Mouse (Mus musculus) macrophage (primary cell): ENCODE measurements around the gene Aatf. TPM values are rescaled to one million over a fixed set of nuclear protein-coding genes. Genes with fewer than 3 reads are reported as not detected.

Experiments used
- H3K27ac ChIP-seq: fragments of 350-480 bp; formaldehyde crosslinking; 2 replicates; pipeline ENCODE4 v1.9.0; 2021
- H3K36me3 ChIP-seq: fragments of 350-480 bp; formaldehyde crosslinking; 2 replicates; pipeline ENCODE4 v1.9.0; 2021; ENCODE audit errors: inconsistent target
- H3K4me3 ChIP-seq: fragments of 350-480 bp; formaldehyde crosslinking; 2 replicates; pipeline ENCODE4 v1.9.0; 2021; ENCODE audit errors: inconsistent target
- H3K79me2 ChIP-seq: fragments of 350-480 bp; formaldehyde crosslinking; 2 replicates; pipeline ENCODE4 v1.9.0; 2021; ENCODE audit errors: inconsistent target
- WGBS: methylation state at CpG from one replicate; pipeline ENCODE4 v1.1.7; 2026; ENCODE audit warnings: inconsistent platforms; ENCODE audit not compliant: missing documents; 5-methylcytosine and 5-hydroxymethylcytosine counted together
- polyA plus RNA-seq: library from polyadenylated mRNA; stranded (reverse); fragments of 250-400 nt; gene quantifications from 3 replicates; pipeline ENCODE4 v1.2.4, GENCODE M21; 2018; ENCODE audit warnings: inconsistent platforms

Aatf gene
- polyA plus RNA-seq, 1 experiment from 2014 or later, result 42.5 TPM

DNA sequence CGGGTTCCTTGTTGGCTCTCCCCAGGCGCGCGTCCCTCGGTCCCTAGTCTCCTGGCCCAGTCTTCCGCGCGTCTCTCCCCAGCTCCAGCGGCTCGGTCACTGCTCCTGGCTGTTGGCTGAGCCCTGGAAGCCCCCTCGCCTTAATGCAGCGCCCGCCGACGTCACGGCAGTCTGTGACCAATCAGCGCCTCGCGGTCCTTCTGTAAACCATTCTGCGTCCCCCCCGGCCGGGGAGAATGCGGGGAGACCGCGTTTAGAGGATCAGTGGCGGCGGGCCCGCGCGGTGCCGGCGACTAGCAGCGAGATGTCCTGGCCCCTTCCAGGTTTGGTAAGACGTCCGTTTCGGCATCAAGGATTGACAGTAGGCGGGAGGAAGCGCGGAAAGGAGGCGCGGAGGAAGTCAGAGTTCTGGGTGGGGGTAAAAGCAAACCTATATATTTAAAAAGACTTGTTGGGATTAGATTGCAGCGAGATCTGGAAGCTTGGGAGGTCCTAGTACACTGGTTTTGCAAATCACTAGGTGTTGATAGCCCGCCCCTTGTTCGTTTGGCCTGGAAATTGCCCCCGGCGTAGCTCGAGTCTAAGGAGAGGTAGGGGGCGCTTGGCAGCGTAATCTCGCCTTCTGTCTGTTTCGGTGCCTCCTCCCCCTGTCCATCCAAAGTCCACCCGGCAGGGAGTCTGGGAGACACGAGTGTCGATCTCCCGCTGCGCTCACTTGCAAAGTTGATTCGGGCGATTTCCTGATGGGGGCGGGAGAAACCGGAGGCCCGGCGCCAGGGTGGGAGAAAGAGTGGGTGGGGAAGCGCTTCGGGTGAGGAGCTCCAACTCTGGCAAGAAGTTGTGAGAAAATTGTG, 12.3 kb upstream of the Aatf start, which contains the start of gene Lhx1:
TSS of gene Lhx1 (minus strand) at position 115 of the 854 bp plus-strand sequence.
- no peaks in the 10 kb centered on the region for H3K36me3 ChIP-seq
- no peaks in the 10 kb centered on the region for H3K79me2 ChIP-seq
- no peak within 1 kb of the TSS for H3K27ac ChIP-seq
- H3K4me3 ChIP-seq, result no peak within 1 kb of the TSS
- 3% methylated on average over 64 of the region's 64 CpGs for WGBS

GRCm38 (mm10) chr11:84524511-84525270, 11.4 kb upstream of the Aatf start:
- no peak overlapping the region for H3K27ac ChIP-seq
- no peaks in the 10 kb centered on the region for H3K36me3 ChIP-seq
- H3K79me2 ChIP-seq, result no peaks in the 10 kb centered on the region
- WGBS, result 6% methylated on average over 42 of the region's 48 CpGs
- H3K4me3 ChIP-seq, result no peak overlapping the region

- Histone ChIP-seq H3K27ac (no peak overlapping the region), H3K36me3 (no peaks in the 10 kb centered on the region), H3K4me3 (no peak overlapping the region), H3K79me2 (no peaks in the 10 kb centered on the region)
- 4% methylated on average over 35 of the region's 35 CpGs for WGBS
Measured at GRCm38 (mm10) chr11:84523841-84524510, 10.7 kb upstream of the Aatf start.

GRCm38 (mm10) chr11:84523321-84523831, 10.1 kb upstream of the Aatf start:
- H3K36me3 ChIP-seq, result no peaks in the 10 kb centered on the region
- no peak overlapping the region for H3K27ac ChIP-seq
- H3K79me2 ChIP-seq, result no peaks in the 10 kb centered on the region
- no peak overlapping the region for H3K4me3 ChIP-seq
- 22% methylated on average over 16 of the region's 16 CpGs for WGBS

DNA sequence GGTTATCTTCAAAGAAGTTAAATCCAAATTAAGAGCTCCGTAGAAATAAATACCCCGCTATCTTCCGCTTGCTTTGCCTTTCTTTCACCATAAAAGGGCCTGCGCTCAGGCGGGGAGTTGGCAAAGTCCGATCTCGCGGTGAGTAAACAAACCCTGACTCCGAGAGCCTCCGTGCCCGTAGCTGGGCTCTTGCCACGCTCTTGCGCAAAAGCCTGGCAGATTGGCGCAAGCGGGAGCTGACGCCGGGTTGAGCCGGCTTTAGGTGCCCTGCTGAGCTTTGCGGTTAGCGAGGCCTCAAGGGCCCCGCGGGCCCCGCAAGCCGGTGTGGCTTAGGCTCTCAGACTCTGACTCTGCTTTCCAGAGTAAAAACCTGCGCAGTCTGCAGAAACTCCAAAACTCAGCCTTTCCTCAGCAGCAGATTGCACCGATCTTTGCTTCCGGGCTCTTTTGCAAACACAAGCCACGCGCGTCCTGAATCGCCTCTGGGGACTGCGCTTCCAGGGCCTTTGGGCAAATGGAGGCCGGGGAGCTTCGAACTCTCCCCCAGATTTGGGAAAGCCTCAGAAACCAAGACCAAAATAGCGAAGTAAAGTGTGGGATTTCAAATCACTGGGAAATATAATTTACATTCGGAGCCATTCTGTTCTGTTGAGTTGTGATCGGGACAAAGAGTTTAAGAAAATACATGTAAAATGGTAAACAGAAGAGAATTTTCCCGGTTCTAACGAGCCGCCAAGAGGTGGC, 9.4 kb upstream of the Aatf start:
- Histone ChIP-seq H3K36me3 (no peaks in the 10 kb centered on the region), H3K79me2 (no peaks in the 10 kb centered on the region), H3K27ac (no peak overlapping the region), H3K4me3 (no peak overlapping the region; the same call in 1 of the 2 replicates)
- WGBS, result 2% methylated on average over 40 of the region's 40 CpGs

DNA sequence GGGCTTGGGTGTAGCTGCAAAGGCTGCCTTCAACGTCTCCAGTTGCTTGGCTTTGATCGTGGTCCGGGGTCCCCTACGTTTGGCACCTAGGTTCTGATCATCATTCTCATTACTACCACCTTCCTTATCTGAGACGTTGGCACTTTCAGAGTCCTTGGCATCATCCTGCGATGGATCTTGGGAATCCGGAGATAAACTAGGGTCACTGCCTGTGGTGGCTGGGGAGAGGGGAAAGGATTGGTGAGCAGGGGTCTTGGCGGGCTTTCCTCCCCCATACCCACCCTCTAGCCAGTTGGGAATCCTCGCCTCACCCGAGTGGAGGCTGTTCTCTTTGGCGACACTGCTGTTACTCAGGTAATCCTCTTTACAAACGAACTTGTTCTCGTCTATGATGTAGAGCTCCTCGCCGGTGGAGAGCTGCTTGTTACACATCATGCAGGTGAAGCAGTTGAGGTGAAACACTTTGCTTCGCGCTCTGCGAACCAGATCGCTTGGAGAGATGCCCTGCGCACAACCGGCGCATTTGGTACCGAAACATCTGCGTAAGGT, 8.5 kb upstream of the Aatf start:
- H3K4me3 ChIP-seq, result no peak overlapping the region
- H3K27ac ChIP-seq, result no peak overlapping the region
- no peaks in the 10 kb centered on the region for H3K79me2 ChIP-seq
- H3K36me3 ChIP-seq, result no peaks in the 10 kb centered on the region
- 33% methylated on average over 24 of the region's 24 CpGs for WGBS

DNA sequence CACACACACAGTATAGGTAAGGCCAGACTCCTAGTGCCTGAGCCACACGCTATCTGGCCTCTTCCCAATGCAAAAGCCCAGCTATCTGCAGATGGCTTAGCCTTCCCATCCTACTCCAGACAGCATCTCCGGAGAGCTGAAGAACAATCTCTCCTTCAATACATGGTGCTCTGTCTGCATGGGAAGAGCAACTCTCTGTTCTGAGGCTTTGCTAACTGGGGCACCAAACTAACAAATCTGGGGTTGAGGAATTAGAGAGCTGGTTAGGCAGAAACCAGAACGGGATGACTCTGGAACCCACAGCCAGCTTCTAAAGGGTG, 7.7 kb upstream of the Aatf start:
- no peak overlapping the region for H3K27ac ChIP-seq
- H3K36me3 ChIP-seq, result no peaks in the 10 kb centered on the region
- no peaks in the 10 kb centered on the region for H3K79me2 ChIP-seq
- 50% methylated on average over 3 of the region's 3 CpGs for WGBS
- H3K4me3 ChIP-seq, result no peak overlapping the region

GRCm38 (mm10) chr11:84520269-84521070, 7.1 kb upstream of the Aatf start:
- 14% methylated on average over 30 of the region's 31 CpGs for WGBS
- Histone ChIP-seq H3K27ac (no peak overlapping the region), H3K36me3 (no peaks in the 10 kb centered on the region), H3K79me2 (no peaks in the 10 kb centered on the region), H3K4me3 (no peak overlapping the region)

DNA sequence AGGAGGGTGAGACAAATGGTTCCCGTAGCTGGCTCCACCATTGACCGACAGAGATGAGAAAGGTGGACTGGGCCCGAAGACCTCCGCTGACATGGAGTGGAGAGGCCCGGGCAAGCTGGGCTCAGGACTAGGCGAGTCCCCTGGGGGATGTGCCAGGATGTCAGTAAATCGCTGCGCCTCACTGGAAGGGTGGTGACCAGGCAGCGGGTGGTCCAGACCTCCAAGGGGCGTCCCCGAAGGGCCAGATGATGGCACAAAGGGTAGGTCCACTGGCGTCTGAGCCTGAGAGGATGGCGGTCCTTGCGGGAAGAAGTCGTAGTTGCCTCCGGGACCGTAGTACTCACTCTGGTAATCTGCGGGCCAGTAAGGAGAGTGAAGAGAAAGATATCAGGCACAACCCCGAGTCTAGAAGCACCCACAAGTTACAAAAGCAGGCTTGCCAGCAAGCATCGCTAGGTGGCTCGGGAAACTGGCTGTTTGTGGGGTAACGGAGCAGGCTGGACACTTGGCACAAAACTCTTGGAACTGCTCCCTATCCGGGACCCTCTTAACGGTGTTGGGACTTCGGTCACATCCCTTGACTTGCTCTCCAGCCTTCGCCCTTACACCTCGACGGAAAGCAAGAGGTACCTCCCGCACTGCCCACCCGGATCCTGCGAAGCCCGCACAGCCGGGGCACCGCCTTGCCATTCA, 6.4 kb upstream of the Aatf start:
- 15% methylated on average over 34 of the region's 34 CpGs for WGBS
- Histone ChIP-seq H3K27ac (no peak overlapping the region), H3K4me3 (no peak overlapping the region)

GRCm38 (mm10) chr11:84519036-84519435, 5.7 kb upstream of the Aatf start:
- Histone ChIP-seq H3K4me3 (no peak overlapping the region), H3K27ac (no peak overlapping the region), H3K36me3 (no peaks in the 10 kb centered on the region), H3K79me2 (no peaks in the 10 kb centered on the region)
- 30% methylated on average over 12 of the region's 12 CpGs for WGBS

More for the DNA sequence above, 6.4 kb upstream of the Aatf start:
- Histone ChIP-seq H3K36me3 (no peaks in the 10 kb centered on the region), H3K79me2 (no peaks in the 10 kb centered on the region)

- WGBS, result 51% methylated on average over 5 of the region's 5 CpGs
- Histone ChIP-seq H3K36me3 (no peaks in the 10 kb centered on the region), H3K4me3 (no peak overlapping the region), H3K27ac (no peak overlapping the region), H3K79me2 (no peaks in the 10 kb centered on the region)
Measured at GRCm38 (mm10) chr11:84518261-84518660, 4.9 kb upstream of the Aatf start.

DNA sequence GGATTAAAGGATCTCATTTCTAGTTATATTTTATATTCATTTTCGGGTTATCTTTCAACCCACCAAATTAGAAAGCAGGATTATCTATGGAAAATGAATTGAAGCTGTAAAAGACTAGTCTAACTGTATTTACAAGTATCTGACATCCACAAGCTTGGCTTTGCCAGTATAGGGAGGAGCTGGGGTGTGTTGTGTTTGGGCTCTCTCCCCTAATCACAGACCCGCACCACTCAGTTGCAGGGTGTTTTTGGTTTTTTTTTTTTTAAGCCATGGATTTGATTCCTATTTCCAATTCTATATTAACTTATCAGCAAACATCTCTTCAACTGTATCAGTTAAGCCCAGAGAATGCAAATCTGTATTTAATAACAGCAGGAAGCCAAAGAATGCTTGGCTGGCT, 4.1 kb upstream of the Aatf start:
- no peak overlapping the region for H3K27ac ChIP-seq
- no peaks in the 10 kb centered on the region for H3K36me3 ChIP-seq
- WGBS, result 41% methylated on average over 2 of the region's 2 CpGs
- no peak overlapping the region for H3K4me3 ChIP-seq
- H3K79me2 ChIP-seq, result peaks cover 6% of the 10 kb centered on the region
